Mouse (Mus musculus) MEL (cell line): Measurements from ENCODE around the gene Zfp64. TPM values are rescaled to one million over a fixed set of nuclear protein-coding genes. Genes with fewer than 3 reads are reported as not detected.

Source experiments
- DNase-seq: peaks from one replicate; pipeline ENCODE4 v3.0.0; 2011; ENCODE audit warnings: low read depth, low spot score
- H3K27ac ChIP-seq: 2 replicates; pipeline ENCODE4 v1.5.1; 2012; ENCODE audit warnings: low read depth, mild to moderate bottlenecking, control low read depth, low read length, moderate library complexity; ENCODE audit not compliant: control insufficient read depth
- H3K27me3 ChIP-seq, 2 experiments: fragments of 150-350 bp in 1 of 2; sonication (generic) in 1 of 2; 2 replicates each; pipeline ENCODE4 v1.6.1; 2012; ENCODE audit warnings: low read length in 2 of 2, mild to moderate bottlenecking in 2 of 2, improper control_type of control experiment in 1 of 2, moderate library complexity in 1 of 2; ENCODE audit not compliant: insufficient read depth in 2 of 2, control insufficient read depth in 1 of 2
- H3K36me3 ChIP-seq, 2 experiments: 2 replicates each; pipeline ENCODE4 v1.6.1; 2012 to 2014; ENCODE audit warnings: low read length in 2 of 2, improper control_type of control experiment in 1 of 2, inconsistent platforms in 1 of 2, mild to moderate bottlenecking in 1 of 2; ENCODE audit not compliant: insufficient read depth in 2 of 2, control insufficient read depth in 1 of 2
- H3K4me1 ChIP-seq, 2 experiments: fragments of 150-350 bp in 1 of 2; sonication (generic) in 1 of 2; 2 replicates each; pipeline ENCODE4 v1.6.1; 2012; ENCODE audit warnings: low read length in 2 of 2, improper control_type of control experiment in 1 of 2, mild to moderate bottlenecking in 1 of 2; ENCODE audit not compliant: insufficient read depth in 2 of 2, control insufficient read depth in 1 of 2
- H3K4me3 ChIP-seq, 2 experiments: fragments of 150-350 bp in 1 of 2; sonication (generic) in 1 of 2; 2 replicates each; pipeline ENCODE4 v1.5.1; 2012; ENCODE audit warnings: low read depth in 2 of 2, low read length in 2 of 2, mild to moderate bottlenecking in 2 of 2, moderate library complexity in 2 of 2, control low read depth in 1 of 2, improper control_type of control experiment in 1 of 2; ENCODE audit not compliant: control insufficient read depth in 1 of 2, insufficient read depth in 1 of 2
- H3K79me2 ChIP-seq: 2 replicates; pipeline ENCODE4 v1.6.1; 2012; ENCODE audit warnings: mild to moderate bottlenecking, low read length, moderate library complexity; ENCODE audit not compliant: control insufficient read depth, poor library complexity, insufficient read depth
- H3K9ac ChIP-seq: 2 replicates; pipeline ENCODE4 v1.6.1; 2012; ENCODE audit warnings: low read depth, mild to moderate bottlenecking, control low read depth, low read length, moderate library complexity; ENCODE audit not compliant: control insufficient read depth, poor library complexity, severe bottlenecking
- H3K9me3 ChIP-seq: fragments of 150-350 bp; sonication (generic); replicated peaks from 2 replicates; pipeline ENCODE4 v1.6.1; 2012; ENCODE audit warnings: mild to moderate bottlenecking, low read length, improper control_type of control experiment, moderate library complexity; ENCODE audit not compliant: insufficient read depth
- CTCF ChIP-seq, 3 experiments: IDR thresholded peaks in 2 of 3; conservative IDR thresholded peaks in 1 of 3; 2 replicates each; pipeline ENCODE4 v1.5.1; 2011 to 2012; ENCODE audit warnings: low read length in 3 of 3, low read depth in 2 of 3, mild to moderate bottlenecking in 2 of 3, improper control_type of control experiment in 1 of 3, inconsistent platforms in 1 of 3, mixed read lengths in 1 of 3, moderate library complexity in 1 of 3; ENCODE audit not compliant: control insufficient read depth in 1 of 3, insufficient read depth in 1 of 3, poor library complexity in 1 of 3, severe bottlenecking in 1 of 3
- EP300 ChIP-seq, 2 experiments: IDR thresholded peaks; 2 replicates each; pipeline ENCODE4 v1.6.1; 2011; ENCODE audit warnings: improper control_type of control experiment in 2 of 2, low read length in 2 of 2, low read depth in 1 of 2, mild to moderate bottlenecking in 1 of 2
- KAT2A ChIP-seq: conservative IDR thresholded peaks from 2 replicates; pipeline ENCODE4 v1.6.1; 2012; ENCODE audit warnings: low read depth, low read length, improper control_type of control experiment, inconsistent platforms
- MAX ChIP-seq: IDR thresholded peaks from 2 replicates; pipeline ENCODE4 v1.6.1; 2011; ENCODE audit warnings: low read length, improper control_type of control experiment
- MEF2A ChIP-seq: IDR thresholded peaks from 2 replicates; pipeline ENCODE4 v1.6.1; 2014; ENCODE audit warnings: low read depth, mild to moderate bottlenecking, inconsistent platforms, low read length, improper control_type of control experiment; ENCODE audit not compliant: poor library complexity, insufficient replicate concordance, severe bottlenecking; ENCODE audit errors: extremely low read depth
- MXI1 ChIP-seq: IDR thresholded peaks from 2 replicates; pipeline ENCODE4 v1.6.1; 2011; ENCODE audit warnings: mild to moderate bottlenecking, low read depth, low read length, improper control_type of control experiment
- POLR2A ChIP-seq, 2 experiments: IDR thresholded peaks; 2 replicates each; pipeline ENCODE4 v1.6.1; 2011 to 2012; ENCODE audit warnings: low read length in 2 of 2, mild to moderate bottlenecking in 2 of 2, control low read depth in 1 of 2, improper control_type of control experiment in 1 of 2, low read depth in 1 of 2, moderate library complexity in 1 of 2; ENCODE audit not compliant: control insufficient read depth in 1 of 2, insufficient read depth in 1 of 2, poor library complexity in 1 of 2
- POLR2AphosphoS2 ChIP-seq: IDR thresholded peaks from 2 replicates; pipeline ENCODE4 v1.6.1; 2011; ENCODE audit warnings: low read length, improper control_type of control experiment
- POLR2AphosphoS5 ChIP-seq: IDR thresholded peaks from 2 replicates; pipeline ENCODE4 v1.6.1; 2012; ENCODE audit warnings: low read depth, borderline replicate concordance, mild to moderate bottlenecking, inconsistent platforms, low read length, moderate library complexity, mixed read lengths
- SIN3A ChIP-seq: IDR thresholded peaks from 2 replicates; pipeline ENCODE4 v1.6.1; 2012; ENCODE audit warnings: low read length, improper control_type of control experiment, inconsistent platforms
- TAL1 ChIP-seq: IDR thresholded peaks from 2 replicates; pipeline ENCODE4 v1.6.1; 2012; ENCODE audit warnings: mild to moderate bottlenecking, inconsistent platforms, low read length, moderate library complexity, mixed read lengths
- TBP ChIP-seq: IDR thresholded peaks from 2 replicates; pipeline ENCODE4 v1.8.0; 2011; ENCODE audit warnings: low read depth, low read length, improper control_type of control experiment
- ZMIZ1 ChIP-seq: IDR thresholded peaks from 2 replicates; pipeline ENCODE4 v1.6.1; 2012; ENCODE audit warnings: low read depth, mild to moderate bottlenecking, inconsistent platforms, low read length, improper control_type of control experiment, moderate library complexity
- ZNF384 ChIP-seq: IDR thresholded peaks from 2 replicates; pipeline ENCODE4 v1.6.1; 2012; ENCODE audit warnings: low read depth, mild to moderate bottlenecking, inconsistent platforms, low read length, improper control_type of control experiment
- polyA plus RNA-seq, 2 experiments: library from polyadenylated mRNA; stranded (reverse) in 1 of 2; unstranded in 1 of 2; fragments of >175 nt in 1 of 2; fragments of >200 nt in 1 of 2; gene quantifications; 2 replicates each; pipeline versions ENCODE4 v1.2.1 to v1.2.4; 2012; ENCODE audit warnings: low replicate concordance in 2 of 2, low read depth in 1 of 2; ENCODE audit not compliant: insufficient read length in 2 of 2, insufficient read depth in 1 of 2, missing spikeins in 1 of 2
- total RNA-seq: library from RNA; depleted of rRNA; stranded (reverse); fragments of 300-350 nt; gene quantifications from 2 replicates; pipeline ENCODE4 v1.2.3, GENCODE M21; 2012

The Zfp64 gene
- total and polyA plus RNA-seq, 3 experiments: 22.4 to 35.8 TPM; not detected in 1

DNA sequence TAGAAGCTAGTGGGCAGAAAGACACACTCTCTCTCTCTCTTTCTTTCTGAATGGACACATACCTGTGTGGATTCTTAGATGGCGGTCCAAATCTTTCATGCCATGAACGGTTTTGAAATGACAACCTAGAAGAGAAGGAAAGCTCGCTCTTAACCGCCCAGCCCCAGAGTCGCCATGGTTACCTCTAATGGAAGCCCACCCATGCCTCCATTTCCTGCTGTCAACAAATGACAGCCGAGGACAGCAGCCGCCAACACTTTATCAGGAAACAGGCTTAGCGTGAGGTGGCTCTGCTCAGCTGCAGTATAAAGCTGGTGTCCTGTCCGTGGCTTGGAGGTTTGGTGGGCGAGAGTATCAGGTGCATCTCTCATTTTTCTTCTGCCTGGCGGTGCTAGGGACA lies 49.4 kb downstream of the Zfp64 start:
- no peaks in the 10 kb centered on the region for H3K9me3 ChIP-seq
- TF ChIP-seq MXI1 (no peak), TBP (no peak), SIN3A (no peak), EP300 (IDR thresholded peaks at IDR 0.05; ENCODE audit: low read depth in 1 of 2, low read length in 2 of 2) (no peak)
- TF ChIP-seq, all 39 proteins: peak for 0
- no peaks in the 10 kb centered on the region for H3K36me3 ChIP-seq
- no peaks in the 10 kb centered on the region for H3K4me1 ChIP-seq
- H3K9ac ChIP-seq: no peak overlapping the region
- H3K27me3 ChIP-seq: no peaks in the 10 kb centered on the region
- H3K27ac ChIP-seq: no peak overlapping the region
- H3K4me3 ChIP-seq: no peak overlapping the region
- no peaks in the 10 kb centered on the region for H3K79me2 ChIP-seq
- DNase-seq: no peak

DNA sequence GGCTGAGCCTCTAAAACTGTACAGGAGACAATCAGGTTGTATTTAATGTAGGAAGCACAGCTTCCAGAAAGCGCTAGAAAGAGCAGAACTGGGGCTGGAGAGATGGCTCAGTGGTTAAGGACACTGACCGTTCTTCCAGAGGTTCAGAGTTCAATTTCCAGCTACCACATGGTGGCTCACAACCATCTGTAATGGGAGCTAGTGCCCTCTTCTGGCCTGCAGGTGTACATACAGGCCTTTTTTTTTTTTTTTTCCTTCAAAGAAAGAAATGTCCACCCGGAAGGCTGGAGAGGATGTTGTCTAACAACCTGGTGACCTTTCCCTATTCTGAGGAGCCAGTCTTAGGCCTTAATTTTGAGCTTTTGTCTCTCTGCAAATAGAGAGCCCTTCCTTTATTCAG lies 50.5 kb downstream of the Zfp64 start:
- no peaks in the 10 kb centered on the region for H3K4me1 ChIP-seq
- no peak for DNase-seq
- H3K4me3 ChIP-seq: no peak overlapping the region
- no peaks in the 10 kb centered on the region for H3K36me3 ChIP-seq
- H3K9ac ChIP-seq: no peak overlapping the region
- no peaks in the 10 kb centered on the region for H3K9me3 ChIP-seq
- no peaks in the 10 kb centered on the region for H3K27me3 ChIP-seq
- no peak overlapping the region for H3K27ac ChIP-seq
- H3K79me2 ChIP-seq: no peaks in the 10 kb centered on the region
- TF ChIP-seq CTCF (IDR thresholded peaks at IDR 0.05 in 2 of 3, conservative IDR thresholded peaks at IDR 0.05 in 1 of 3; ENCODE audit: control insufficient read depth in 1 of 3, insufficient read depth in 1 of 3, low read depth in 2 of 3, low read length in 3 of 3, poor library complexity in 1 of 3, severe bottlenecking in 1 of 3): peak in 2 of 3 experiments; percentile 6 to 40; a peak in 3 of 6 replicates
- TF ChIP-seq POLR2AphosphoS2: no peak
- peak; percentile 85 for TF ChIP-seq ZNF384
- TF ChIP-seq POLR2AphosphoS5: no peak
- TF ChIP-seq, all 39 proteins: peak for 2

DNA sequence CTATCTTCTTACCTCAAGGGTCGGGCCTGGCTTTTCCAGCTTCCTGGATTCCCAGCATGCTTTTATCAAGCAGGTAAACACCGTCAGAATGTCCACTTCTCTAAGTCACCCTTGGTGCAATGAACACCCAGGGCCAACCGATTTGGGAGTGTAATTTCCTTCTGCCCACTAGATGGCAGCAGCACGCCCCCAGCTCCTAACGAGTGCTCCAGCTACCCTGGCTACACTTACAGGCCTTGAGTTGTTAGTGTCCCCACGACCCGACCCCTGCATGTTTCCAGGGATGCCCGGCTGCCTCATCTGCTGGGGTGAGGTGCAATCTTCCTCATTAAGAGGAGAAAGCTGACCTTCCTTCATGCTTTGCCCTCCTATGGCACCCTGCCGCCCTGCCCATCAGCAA lies 51.2 kb downstream of the Zfp64 start:
- H3K9me3 ChIP-seq: no peaks in the 10 kb centered on the region
- H3K27ac ChIP-seq: no peak overlapping the region
- H3K4me3 ChIP-seq: no peak overlapping the region
- TF ChIP-seq CTCF (IDR thresholded peaks at IDR 0.05 in 2 of 3, conservative IDR thresholded peaks at IDR 0.05 in 1 of 3; ENCODE audit: control insufficient read depth in 1 of 3, insufficient read depth in 1 of 3, low read depth in 2 of 3, low read length in 3 of 3, poor library complexity in 1 of 3, severe bottlenecking in 1 of 3) (peak; percentile 53 to 81 (median 64)), EP300 (IDR thresholded peaks at IDR 0.05; ENCODE audit: low read depth in 1 of 2, low read length in 2 of 2) (no peak), ZMIZ1 (no peak), KAT2A (no peak), TAL1 (no peak), MAX (no peak), TBP (no peak), MEF2A (no peak), POLR2A (IDR thresholded peaks at IDR 0.05; ENCODE audit: control insufficient read depth in 1 of 2, insufficient read depth in 1 of 2, low read depth in 1 of 2, low read length in 2 of 2, poor library complexity in 1 of 2) (no peak)
- H3K27me3 ChIP-seq: no peaks in the 10 kb centered on the region
- H3K4me1 ChIP-seq: no peaks in the 10 kb centered on the region
- H3K36me3 ChIP-seq: no peaks in the 10 kb centered on the region
- DNase-seq: peak; percentile 56
- H3K79me2 ChIP-seq: no peaks in the 10 kb centered on the region
- H3K9ac ChIP-seq: no peak overlapping the region
